Mouse (Mus musculus) kidney, embryonic 15.5 days (tissue): ENCODE measurements at regions not wholly inside any gene's neighbourhood (a gene's known extent, or its start where the extent isn't known, plus 50 kb on each side); places are given as distances from the start of the nearest gene placed in this dataset.
A peak's percentile ranks its signal among the peaks of the same experiment; 100 is the strongest.

ENCODE experiments used
- ATAC-seq: fragments of 200-750 bp; cut with Nextera tagmentation; replicated peaks from 2 replicates; pipeline ENCODE4 v1.8.0; 2017; ENCODE audit warnings: moderate TSS enrichment; ENCODE audit not compliant: low FRiP score
- H3K27ac ChIP-seq: fragments of 300-500 bp; sonication (generic); 2 replicates; pipeline ENCODE4 v1.5.1; 2015; ENCODE audit warnings: mild to moderate bottlenecking, inconsistent platforms
- H3K27me3 ChIP-seq: fragments of 300-500 bp; sonication (generic); 2 replicates; pipeline ENCODE4 v1.6.1; 2015; ENCODE audit warnings: inconsistent platforms
- H3K36me3 ChIP-seq: fragments of 300-500 bp; sonication (generic); 2 replicates; pipeline ENCODE4 v1.6.1; 2015; ENCODE audit warnings: inconsistent platforms
- H3K4me1 ChIP-seq: fragments of 300-500 bp; sonication (generic); 2 replicates; pipeline ENCODE4 v1.6.1; 2015; ENCODE audit warnings: inconsistent platforms
- H3K4me2 ChIP-seq: fragments of 300-500 bp; sonication (generic); 2 replicates; pipeline ENCODE4 v1.6.1; 2015; ENCODE audit warnings: moderate library complexity, mild to moderate bottlenecking, inconsistent platforms
- H3K4me3 ChIP-seq: fragments of 300-500 bp; sonication (generic); replicated peaks from 2 replicates; pipeline ENCODE4 v1.5.1; 2015; ENCODE audit warnings: mild to moderate bottlenecking, inconsistent platforms
- H3K9ac ChIP-seq: fragments of 300-500 bp; sonication (generic); 2 replicates; pipeline ENCODE4 v1.6.1; 2015; ENCODE audit warnings: mild to moderate bottlenecking, inconsistent platforms
- H3K9me3 ChIP-seq: fragments of 300-500 bp; sonication (generic); replicated peaks from 2 replicates; pipeline ENCODE4 v1.6.1; 2016; ENCODE audit warnings: inconsistent platforms
- WGBS: fragments of 180-500 bp; shearing (Covaris S2); methylation state at CpG from one replicate; pipeline ENCODE4 v1.1.7; 2015; ENCODE audit warnings: mixed read lengths; 5-methylcytosine and 5-hydroxymethylcytosine counted together

DNA sequence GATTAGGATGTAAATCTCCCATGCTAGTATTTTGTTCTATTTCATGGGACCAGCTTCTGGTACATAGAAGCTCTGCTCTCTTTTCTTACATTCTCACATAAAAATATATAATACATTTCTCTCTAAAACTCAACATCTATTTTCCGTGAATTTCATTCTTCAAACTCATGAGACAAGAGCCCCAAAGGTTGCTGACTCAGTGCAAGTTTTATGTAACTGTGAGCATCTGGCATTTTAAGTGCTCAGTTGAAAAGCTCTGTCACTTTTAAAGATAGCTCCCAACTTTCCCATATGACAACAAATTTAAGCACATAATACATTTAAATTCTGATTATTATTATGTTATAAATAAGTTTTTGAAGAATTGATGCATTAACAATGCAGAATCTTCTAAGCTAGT is 268.5 kb downstream of the AW209491 start:
- Histone ChIP-seq H3K36me3 (no peaks in the 10 kb centered on the region), H3K9me3 (no peaks in the 10 kb centered on the region), H3K27ac (no peak overlapping the region), H3K4me2 (no peak overlapping the region), H3K4me1 (no peaks in the 10 kb centered on the region), H3K9ac (no peak overlapping the region), H3K4me3 (no peak overlapping the region), H3K27me3 (no peaks in the 10 kb centered on the region)
- 76% methylated on average over 1 of the region's 1 CpGs for WGBS
- no peak for ATAC-seq

GRCm38 (mm10) chr13:14930137-14930785 is 300.3 kb downstream of the AW209491 start:
- no peak overlapping the region for H3K4me3 ChIP-seq
- ATAC-seq, result no peak
- H3K36me3 ChIP-seq, result no peaks in the 10 kb centered on the region
- H3K27ac ChIP-seq, result no peak overlapping the region
- H3K4me1 ChIP-seq, result no peaks in the 10 kb centered on the region
- 79% methylated on average over 3 of the region's 3 CpGs for whole genome bisulfite sequencing
- no peak overlapping the region for H3K4me2 ChIP-seq
- H3K9ac ChIP-seq, result no peak overlapping the region
- no peaks in the 10 kb centered on the region for H3K9me3 ChIP-seq
- H3K27me3 ChIP-seq, result no peaks in the 10 kb centered on the region

DNA sequence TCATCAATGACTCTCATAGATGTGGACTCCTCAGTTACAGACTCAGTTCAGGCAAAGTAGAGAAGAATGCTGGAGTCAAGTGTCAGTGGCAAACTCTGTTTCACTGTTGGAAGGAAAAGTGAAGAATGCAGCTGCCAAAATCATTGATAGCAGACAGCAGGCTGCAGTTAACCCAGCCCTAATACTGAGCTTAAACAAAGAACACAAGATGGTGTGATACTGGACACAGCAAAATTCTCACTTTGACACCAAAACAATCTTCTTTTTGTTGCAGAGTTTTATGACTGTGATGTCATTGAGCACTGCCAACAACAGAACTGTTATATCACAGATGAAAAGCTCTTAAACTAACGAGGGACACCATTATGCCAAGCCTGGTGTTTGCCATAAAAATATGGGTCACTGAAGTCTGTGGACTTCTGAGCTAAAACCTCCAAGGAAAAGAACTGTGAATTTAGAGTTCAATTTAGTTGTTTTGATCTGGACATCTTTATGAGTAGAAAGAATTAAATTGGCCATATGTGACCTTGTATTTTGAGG is 336.3 kb downstream of the AW209491 start:
- Histone ChIP-seq H3K4me1 (no peaks in the 10 kb centered on the region), H3K36me3 (no peaks in the 10 kb centered on the region), H3K27ac (no peak overlapping the region), H3K9me3 (no peaks in the 10 kb centered on the region), H3K27me3 (no peaks in the 10 kb centered on the region), H3K9ac (no peak overlapping the region), H3K4me2 (no peak overlapping the region), H3K4me3 (no peak overlapping the region)
- no peak for ATAC-seq
- 33% methylated on average over 1 of the region's 1 CpGs for WGBS

- H3K4me1 ChIP-seq, result no peaks in the 10 kb centered on the region
- no peak for ATAC-seq
- 58% methylated on average over 3 of the region's 3 CpGs for WGBS
- no peak overlapping the region for H3K4me2 ChIP-seq
- no peaks in the 10 kb centered on the region for H3K27me3 ChIP-seq
- no peak overlapping the region for H3K9ac ChIP-seq
- H3K9me3 ChIP-seq, result no peaks in the 10 kb centered on the region
- H3K36me3 ChIP-seq, result no peaks in the 10 kb centered on the region
- no peak overlapping the region for H3K4me3 ChIP-seq
- H3K27ac ChIP-seq, result no peak overlapping the region
Measured at GRCm38 (mm10) chr13:15002700-15003099, 372.7 kb downstream of the AW209491 start.

- Histone ChIP-seq H3K36me3 (no peaks in the 10 kb centered on the region), H3K27ac (0 out of 2 replicates have a peak overlapping the region, but pooled peaks have one; percentile 9), H3K9me3 (no peaks in the 10 kb centered on the region), H3K4me1 (no peaks in the 10 kb centered on the region), H3K4me3 (no peak overlapping the region), H3K9ac (no peak overlapping the region), H3K27me3 (no peaks in the 10 kb centered on the region), H3K4me2 (no peak overlapping the region)
- ATAC-seq, result peak; percentile 91
Measured at GRCm38 (mm10) chr13:15011638-15012037, 381.7 kb downstream of the AW209491 start.

- H3K36me3 ChIP-seq, result no peaks in the 10 kb centered on the region
Measured at GRCm38 (mm10) chr13:15018811-15019745, 389.1 kb downstream of the AW209491 start.

DNA sequence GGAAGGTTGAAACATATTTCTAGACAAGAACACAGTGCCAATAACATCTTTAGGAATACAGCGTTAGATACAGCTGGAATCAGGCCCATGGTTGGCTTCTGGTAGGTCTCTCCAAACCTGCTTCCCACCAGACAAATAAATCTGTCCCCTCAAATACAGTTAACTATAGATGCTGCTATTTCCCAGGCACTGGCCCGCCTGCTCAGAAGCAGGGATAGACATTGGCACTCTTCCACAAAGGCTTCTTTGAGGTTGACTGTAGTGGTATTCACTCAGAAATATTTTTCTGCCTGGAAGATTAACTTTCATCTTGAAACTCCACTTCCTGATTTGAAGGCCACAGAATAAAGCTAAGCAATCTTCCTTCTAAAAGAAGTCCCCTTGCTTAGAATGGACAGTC is 396.6 kb downstream of the AW209491 start:
- H3K27me3 ChIP-seq, result no peaks in the 10 kb centered on the region
- no peak overlapping the region for H3K27ac ChIP-seq
- no peak for ATAC-seq
- no peak overlapping the region for H3K9ac ChIP-seq
- H3K4me1 ChIP-seq, result no peaks in the 10 kb centered on the region
- H3K4me2 ChIP-seq, result no peak overlapping the region
- H3K4me3 ChIP-seq, result no peak overlapping the region
- WGBS, result 71% methylated on average over 2 of the region's 2 CpGs
- no peaks in the 10 kb centered on the region for H3K9me3 ChIP-seq
- no peaks in the 10 kb centered on the region for H3K36me3 ChIP-seq

More at GRCm38 (mm10) chr13:15018811-15019745, 389.1 kb downstream of the AW209491 start:
- no peak overlapping the region for H3K4me3 ChIP-seq
- H3K9ac ChIP-seq, result no peak overlapping the region
- ATAC-seq, result peak; percentile 76
- H3K4me2 ChIP-seq, result peak overlapping the region; percentile 26; the same call in 1 of the 2 replicates
- no peaks in the 10 kb centered on the region for H3K27me3 ChIP-seq
- 17% methylated on average over 16 of the region's 16 CpGs for WGBS
- 0 out of 2 replicates have a peak overlapping the region, but pooled peaks have one; percentile 16 for H3K27ac ChIP-seq
- no peaks in the 10 kb centered on the region for H3K9me3 ChIP-seq
- peaks cover 10% of the 10 kb centered on the region for H3K4me1 ChIP-seq

GRCm38 (mm10) chr13:15052667-15053375 is 410.2 kb upstream of the Gli3 start:
- 47% methylated on average over 4 of the region's 4 CpGs for WGBS
- no peak for ATAC-seq
- Histone ChIP-seq H3K4me2 (no peak overlapping the region), H3K36me3 (no peaks in the 10 kb centered on the region), H3K27me3 (no peaks in the 10 kb centered on the region), H3K4me1 (no peaks in the 10 kb centered on the region), H3K27ac (no peak overlapping the region), H3K9ac (no peak overlapping the region), H3K4me3 (no peak overlapping the region), H3K9me3 (no peaks in the 10 kb centered on the region)

- H3K27me3 ChIP-seq, result no peaks in the 10 kb centered on the region
- no peak for ATAC-seq
- 88% methylated on average over 3 of the region's 3 CpGs for WGBS
Measured at GRCm38 (mm10) chr13:15054705-15055104, 408.3 kb upstream of the Gli3 start.

DNA sequence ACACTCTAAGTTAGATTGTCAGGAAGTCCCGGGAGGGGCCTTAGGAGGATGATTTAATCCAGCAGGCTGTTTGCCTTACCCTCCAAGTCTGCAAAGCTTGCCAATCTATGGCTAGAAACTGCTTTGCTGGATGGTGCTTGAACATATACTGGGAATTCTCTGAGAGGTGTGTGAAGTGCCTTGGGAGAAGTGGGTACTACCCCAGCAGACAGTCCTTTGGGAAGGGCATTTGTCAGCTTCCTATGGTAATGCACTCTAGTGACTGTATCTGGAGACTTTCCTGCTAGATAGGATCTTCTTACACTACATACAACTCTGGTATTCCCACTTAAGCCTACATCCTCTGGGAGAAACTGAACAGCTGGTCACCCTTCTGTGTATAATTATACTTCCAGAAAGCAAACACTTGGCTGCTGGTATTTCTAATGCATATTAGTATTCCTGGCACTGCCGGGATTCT is 384.4 kb upstream of the Gli3 start:
- no peaks in the 10 kb centered on the region for H3K36me3 ChIP-seq
- H3K4me1 ChIP-seq, result no peaks in the 10 kb centered on the region
- H3K27ac ChIP-seq, result no peak overlapping the region
- H3K27me3 ChIP-seq, result no peaks in the 10 kb centered on the region
- no peak overlapping the region for H3K9ac ChIP-seq
- H3K4me3 ChIP-seq, result no peak overlapping the region
- no peak for ATAC-seq
- H3K4me2 ChIP-seq, result no peak overlapping the region
- 79% methylated on average over 2 of the region's 2 CpGs for WGBS
- H3K9me3 ChIP-seq, result no peaks in the 10 kb centered on the region; the same call in 1 of the 2 replicates

More at GRCm38 (mm10) chr13:15054705-15055104, 408.3 kb upstream of the Gli3 start:
- Histone ChIP-seq H3K4me2 (no peak overlapping the region), H3K27ac (no peak overlapping the region), H3K9ac (no peak overlapping the region), H3K4me1 (no peaks in the 10 kb centered on the region), H3K4me3 (no peak overlapping the region), H3K9me3 (no peaks in the 10 kb centered on the region), H3K36me3 (no peaks in the 10 kb centered on the region)

DNA sequence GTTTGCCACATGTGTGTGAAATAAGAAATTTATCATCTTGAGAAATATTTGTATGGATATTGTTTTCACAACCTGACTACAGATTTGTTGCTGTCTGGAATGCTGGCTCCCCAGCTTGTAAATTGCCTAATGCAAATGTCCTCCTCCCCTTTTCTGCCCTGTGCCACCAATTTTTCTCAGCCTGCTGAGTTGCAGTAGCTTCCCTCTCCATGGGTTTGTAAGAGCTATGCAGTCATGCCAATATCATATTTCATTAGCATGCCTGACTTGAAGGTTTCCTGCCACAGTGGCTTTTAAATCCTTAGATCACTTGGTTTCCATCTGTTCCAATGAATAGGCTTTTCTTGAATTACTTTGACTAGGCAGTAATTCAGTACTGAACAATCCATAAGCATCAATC is 383.9 kb upstream of the Gli3 start:
- H3K4me1 ChIP-seq, result no peaks in the 10 kb centered on the region
- no peak overlapping the region for H3K4me2 ChIP-seq
- no peaks in the 10 kb centered on the region for H3K36me3 ChIP-seq
- H3K4me3 ChIP-seq, result no peak overlapping the region
- H3K9me3 ChIP-seq, result no peaks in the 10 kb centered on the region; the same call in 1 of the 2 replicates
- H3K27me3 ChIP-seq, result no peaks in the 10 kb centered on the region
- H3K9ac ChIP-seq, result no peak overlapping the region
- ATAC-seq, result no peak
- no peak overlapping the region for H3K27ac ChIP-seq
